Mouse (Mus musculus) gastrocnemius, adult 2 months (tissue): ENCODE measurements around the gene Pgap2. TPM values are rescaled to one million over a fixed set of nuclear protein-coding genes. Genes with fewer than 3 reads are reported as not detected.

Experiments used
- DNase-seq: peaks from one replicate; pipeline ENCODE4 v3.0.0; 2022
- H3K27ac ChIP-seq: fragments of 200-600 bp; 2 replicates; pipeline ENCODE4 v1.8.1; 2022; ENCODE audit warnings: mild to moderate bottlenecking
- H3K4me3 ChIP-seq: fragments of 200-600 bp; 2 replicates; pipeline ENCODE4 v1.8.1; 2022; ENCODE audit warnings: mild to moderate bottlenecking, moderate library complexity
- CTCF ChIP-seq: fragments of 200-600 bp; IDR thresholded peaks from 2 replicates; pipeline ENCODE4 v1.8.1; 2022; ENCODE audit warnings: antibody characterized with exemption, mild to moderate bottlenecking, moderate library complexity
- intact Hi-C: fragments of 180-260 bp; cut with DNase I; formaldehyde crosslinking; loops from one replicate; pipeline ENCODE4 v1.15.1; 2025
- total RNA-seq, 2 experiments: library from RNA; stranded (reverse); gene quantifications; 2 replicates each; pipeline ENCODE4 v1.2.3; 2021

The Pgap2 gene
- total RNA-seq, 2 experiments from 2014 or later, result 27.2 to 29.4 TPM

- intact Hi-C loops, result no loop called here
- H3K27ac ChIP-seq, result peak overlapping the region; percentile 74
- DNase-seq, result peak; percentile 74
- H3K4me3 ChIP-seq, result peak overlapping the region; percentile 40
- no peak for TF ChIP-seq CTCF
Measured at GRCm38 (mm10) chr7:102244782-102245535, 35.0 kb downstream of the Pgap2 start.

- DNase-seq, result peak; percentile 57
- Histone ChIP-seq H3K27ac (peak overlapping the region; percentile 74), H3K4me3 (peak overlapping the region; percentile 96)
- no peak for TF ChIP-seq CTCF
- intact Hi-C loops, result no loop called here
Measured at GRCm38 (mm10) chr7:102245775-102246174, 35.8 kb downstream of the Pgap2 start.

DNA sequence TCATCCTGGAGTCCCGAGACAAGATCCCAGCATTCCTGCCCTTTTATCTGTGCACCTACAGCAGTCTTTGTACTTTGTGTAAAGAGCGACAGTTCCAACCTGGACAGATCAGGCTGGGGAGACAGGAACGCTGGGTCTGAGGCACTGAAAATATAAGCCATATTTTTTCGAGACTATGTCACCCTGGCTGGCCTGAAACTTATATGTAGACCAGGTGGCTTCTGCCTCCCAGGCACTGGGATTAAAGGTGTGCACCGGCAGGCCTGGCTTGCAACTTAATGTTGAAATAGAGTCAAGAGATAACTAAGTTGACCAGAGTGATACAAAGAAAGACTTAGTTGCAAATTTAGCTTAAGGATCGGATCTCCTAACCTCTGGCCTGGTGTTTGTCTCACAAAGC, 36.3 kb downstream of the Pgap2 start:
- TF ChIP-seq CTCF, result no peak
- Histone ChIP-seq H3K27ac (peak overlapping the region; percentile 74), H3K4me3 (peak overlapping the region; percentile 96)
- DNase-seq, result no peak
- intact Hi-C loops, result no loop called here

- no peak for TF ChIP-seq CTCF
- peak; percentile 29 for DNase-seq
- H3K27ac ChIP-seq, result peak overlapping the region; percentile 74
- intact Hi-C loops, result no loop called here
- H3K4me3 ChIP-seq, result peak overlapping the region; percentile 96
Measured at GRCm38 (mm10) chr7:102246956-102247797, 37.2 kb downstream of the Pgap2 start.

- TF ChIP-seq CTCF, result no peak
- DNase-seq, result no peak
- intact Hi-C loops, result loop anchor here (2.0 kb wide), 1 partner anchor 22 kb away; no protein-coding TSS in a partner anchor
- peak overlapping the region; percentile 94 for H3K27ac ChIP-seq
- H3K4me3 ChIP-seq, result peak overlapping the region; percentile 96
Measured at GRCm38 (mm10) chr7:102248691-102249404, 38.8 kb downstream of the Pgap2 start.

- intact Hi-C loops, result loop anchor here (2.0 kb wide), 1 partner anchor 23 kb away; no protein-coding TSS in a partner anchor
- Histone ChIP-seq H3K4me3 (peak overlapping the region; percentile 96), H3K27ac (peak overlapping the region; percentile 94)
- no peak for DNase-seq
- no peak for TF ChIP-seq CTCF
Measured at GRCm38 (mm10) chr7:102249531-102249895, 39.5 kb downstream of the Pgap2 start.

GRCm38 (mm10) chr7:102249896-102250630, 40.1 kb downstream of the Pgap2 start:
- Histone ChIP-seq H3K4me3 (peak overlapping the region; percentile 96), H3K27ac (peak overlapping the region; percentile 94)
- no peak for TF ChIP-seq CTCF
- intact Hi-C loops, result loop anchor here (2.0 to 5.0 kb wide), 2 partner anchors 23 to 38 kb away; partner anchors contain the start of genes Nup98 and Pgap2
- DNase-seq, result peak; percentile 84

DNA sequence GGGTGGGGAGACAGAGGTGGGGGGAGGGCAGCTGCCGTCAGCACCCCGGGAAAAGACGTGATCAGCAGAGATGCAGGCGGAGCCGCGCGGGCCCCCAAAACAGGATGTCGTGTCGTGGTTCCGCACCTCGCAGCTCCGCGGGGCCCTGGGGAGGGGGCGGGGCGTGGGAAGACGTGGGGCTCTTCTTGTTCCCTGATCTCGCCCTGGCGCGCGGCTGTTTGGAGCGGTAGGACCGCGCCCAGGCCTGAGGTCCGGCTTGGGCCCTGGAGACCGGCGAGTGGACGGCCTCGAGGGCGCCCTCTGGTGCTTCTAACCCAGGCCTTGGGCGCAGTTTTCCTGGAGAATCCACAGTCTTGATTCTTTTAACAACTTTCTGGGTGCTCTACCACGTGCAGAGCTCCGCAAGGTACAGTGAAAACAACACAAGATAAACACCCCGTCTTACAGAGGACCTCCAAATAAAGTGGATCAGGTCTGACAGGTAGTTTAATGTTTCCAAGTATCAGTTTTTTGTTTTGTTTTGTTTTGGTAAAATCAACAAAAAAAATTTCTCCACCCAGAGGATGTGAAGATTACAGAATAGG, 40.7 kb downstream of the Pgap2 start:
- H3K27ac ChIP-seq, result peak overlapping the region; percentile 94
- H3K4me3 ChIP-seq, result peak overlapping the region; percentile 96
- peak; percentile 95 for TF ChIP-seq CTCF
- intact Hi-C loops, result loop anchor here (5.0 kb wide), 1 partner anchor 38 kb away; the partner anchor contains the start of genes Nup98 and Pgap2
- peak; percentile 96 for DNase-seq

DNA sequence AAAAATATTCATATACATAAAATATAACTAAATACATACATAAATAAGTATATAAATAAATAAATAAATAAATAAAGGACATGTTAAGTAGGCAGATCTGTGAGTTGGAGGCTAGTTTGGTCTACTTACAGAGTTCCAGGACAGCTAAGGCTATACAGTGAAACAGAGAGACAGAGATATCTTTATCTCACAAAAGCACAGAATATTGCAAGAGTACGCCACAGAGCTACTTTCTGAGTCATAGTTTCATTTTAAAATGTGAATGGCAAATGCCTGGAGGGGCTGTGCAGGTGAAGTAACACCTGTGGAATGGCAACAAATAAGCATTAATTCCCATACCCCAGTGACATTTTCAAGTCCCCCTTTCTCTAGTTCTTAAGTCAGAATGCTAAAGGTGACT, 43.6 kb downstream of the Pgap2 start:
- no peak for TF ChIP-seq CTCF
- no peak overlapping the region for H3K27ac ChIP-seq
- H3K4me3 ChIP-seq, result no peak overlapping the region
- intact Hi-C loops, result loop anchor here (5.0 kb wide), 1 partner anchor 41 kb away; the partner anchor contains the start of genes Nup98 and Pgap2
- no peak for DNase-seq

- intact Hi-C loops, result no loop called here
- no peak for TF ChIP-seq CTCF
- H3K4me3 ChIP-seq, result no peak within 1 kb of the TSS
- DNase-seq, result no peak
- no peak within 1 kb of the TSS for H3K27ac ChIP-seq
Measured at GRCm38 (mm10) chr7:102255954-102256353, 45.9 kb downstream of the Pgap2 start, which contains the start of gene Rhog. TSS of gene Rhog (minus strand) at chr7:102256054.

DNA sequence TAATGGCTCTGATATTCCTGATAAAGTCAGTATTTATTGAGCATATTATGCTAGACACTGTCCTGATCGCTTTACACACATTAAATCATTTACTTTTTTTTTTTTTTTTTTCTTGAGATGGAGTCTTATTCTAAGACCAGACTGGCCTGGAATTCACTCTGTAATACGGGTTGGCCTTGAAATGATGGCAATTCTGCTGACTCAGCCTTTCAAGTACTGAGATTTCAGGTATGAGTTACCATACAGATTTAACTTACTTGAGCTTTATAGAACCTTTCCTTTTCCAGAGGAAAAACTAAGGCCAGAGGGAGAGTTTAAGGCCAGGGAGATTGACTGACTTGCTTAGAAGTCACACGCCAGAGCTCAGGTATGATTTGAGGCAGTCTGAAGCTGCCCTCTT, 46.6 kb downstream of the Pgap2 start:
- TF ChIP-seq CTCF, result no peak
- DNase-seq, result no peak
- intact Hi-C loops, result no loop called here
- H3K4me3 ChIP-seq, result no peak overlapping the region
- no peak overlapping the region for H3K27ac ChIP-seq
